Mouse (Mus musculus): ENCODE results near the gene Crtac1. TPM values are rescaled to one million over a fixed set of nuclear protein-coding genes. Genes with fewer than 3 reads are reported as not detected.
A peak's percentile ranks its signal among the peaks of the same experiment; 100 is the strongest.

Crtac1 gene
- total RNA-seq, 2 experiments from 2014 or later, result not detected

DNA sequence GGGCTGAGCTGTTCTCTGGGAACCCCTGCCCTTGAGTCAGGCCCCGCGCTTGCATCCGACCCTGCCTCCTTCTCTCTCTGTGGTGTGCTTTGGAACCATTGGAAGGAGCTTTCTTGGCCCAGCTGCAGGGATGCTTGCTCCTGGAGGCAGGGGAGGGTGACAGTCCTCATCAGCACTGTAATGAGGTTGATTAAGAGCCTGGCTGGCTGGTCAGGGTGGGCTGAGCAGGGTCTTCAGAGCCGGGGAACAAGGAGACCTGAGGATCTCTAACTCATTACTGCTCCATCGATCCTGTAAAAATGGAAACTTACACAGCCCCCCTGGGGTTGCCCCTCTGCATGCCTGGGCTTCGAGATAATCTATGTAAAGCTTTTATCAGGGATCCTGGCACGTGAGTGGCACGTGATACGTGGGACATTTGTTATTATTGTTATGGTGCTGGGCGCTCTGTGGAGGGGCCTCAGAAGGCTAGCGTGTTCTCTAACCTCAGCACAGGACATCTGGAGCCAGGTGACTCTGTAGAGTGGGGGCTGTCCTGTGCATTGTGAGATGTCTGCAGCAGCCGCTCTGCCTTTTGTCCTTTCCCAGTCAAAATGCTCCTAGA, 128.3 kb downstream of the Crtac1 start:
- ATAC-seq (replicated peaks; ENCODE audit: poor library complexity, severe bottlenecking), result no peak

DNA sequence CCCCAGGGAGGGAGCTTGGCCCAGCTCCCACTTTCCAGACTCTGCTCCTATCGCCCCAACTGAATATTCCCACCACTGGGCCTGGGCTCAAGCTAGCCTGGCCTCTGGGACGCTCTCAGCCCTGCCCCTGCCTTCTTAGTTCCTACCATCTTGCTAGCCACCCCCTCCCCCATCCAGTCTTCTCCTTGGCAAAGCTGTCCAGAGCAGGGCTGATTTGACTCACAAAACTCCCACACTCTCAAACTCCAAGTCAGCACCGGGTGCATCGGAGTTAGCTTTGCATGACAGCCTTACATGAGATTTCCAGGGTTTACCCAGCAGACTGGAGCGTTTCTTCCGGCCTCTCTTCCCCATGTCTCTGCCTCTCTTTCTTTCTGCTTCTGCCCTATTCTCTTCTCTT, 138.4 kb downstream of the Crtac1 start:
- no peak for ATAC-seq (replicated peaks; ENCODE audit: poor library complexity, severe bottlenecking)

- no peak for ATAC-seq (replicated peaks; ENCODE audit: poor library complexity, severe bottlenecking)
These were observed 139.5 kb downstream of the Crtac1 start for GRCm38 (mm10) chr19:42292106-42292505.

- no peak for ATAC-seq (replicated peaks; ENCODE audit: poor library complexity, severe bottlenecking)
These were observed 140.5 kb downstream of the Crtac1 start for GRCm38 (mm10) chr19:42290954-42291661.

GRCm38 (mm10) chr19:42288361-42288760, 143.2 kb downstream of the Crtac1 start:
- ATAC-seq (replicated peaks; ENCODE audit: poor library complexity, severe bottlenecking), result no peak

DNA sequence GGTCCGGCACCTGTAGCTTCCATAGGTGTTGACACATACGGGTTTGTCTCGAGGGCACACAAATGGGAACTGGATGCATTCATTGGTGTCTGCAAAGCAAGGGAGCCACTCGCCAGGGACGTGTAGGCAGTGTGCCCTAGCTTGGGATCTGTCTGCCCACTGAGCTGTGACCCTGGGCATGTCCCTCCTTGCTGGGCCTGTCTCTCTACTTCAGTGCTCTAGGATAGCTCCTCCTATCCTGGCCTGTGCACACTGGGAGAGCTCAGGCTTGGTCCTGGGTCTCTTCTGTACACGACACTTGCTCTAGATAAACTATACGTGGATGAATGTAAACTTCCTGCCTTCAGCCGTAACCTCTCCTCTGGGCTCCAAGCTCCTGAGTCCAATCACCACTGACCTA, 147.4 kb downstream of the Crtac1 start:
- ATAC-seq (replicated peaks; ENCODE audit: poor library complexity, severe bottlenecking), result no peak

DNA sequence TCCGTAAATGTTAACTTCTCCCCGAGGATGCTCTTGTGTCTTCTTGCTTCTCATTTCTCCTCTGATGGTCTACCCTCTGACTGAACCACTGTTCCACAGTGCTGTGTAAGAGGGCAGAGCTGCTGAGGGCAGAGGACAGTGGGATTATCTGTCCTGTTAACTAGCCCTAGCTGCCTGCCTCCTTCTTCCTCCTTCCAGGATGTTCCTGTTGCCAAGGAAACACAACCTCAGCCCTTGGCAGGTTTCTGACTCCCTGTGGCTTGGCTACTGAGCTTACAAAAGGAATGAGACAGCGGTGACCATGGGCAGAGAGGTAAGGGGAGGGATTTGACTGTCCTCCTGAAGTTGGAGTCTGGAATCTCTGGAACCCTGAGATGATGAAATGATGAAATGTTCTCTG, 152.0 kb downstream of the Crtac1 start:
- ATAC-seq (replicated peaks; ENCODE audit: poor library complexity, severe bottlenecking), result no peak

GRCm38 (mm10) chr19:42278461-42278860, 153.1 kb downstream of the Crtac1 start:
- ATAC-seq (replicated peaks; ENCODE audit: poor library complexity, severe bottlenecking), result no peak

GRCm38 (mm10) chr19:42277288-42277687, 154.3 kb downstream of the Crtac1 start:
- ATAC-seq (replicated peaks; ENCODE audit: poor library complexity, severe bottlenecking), result peak; percentile 52

DNA sequence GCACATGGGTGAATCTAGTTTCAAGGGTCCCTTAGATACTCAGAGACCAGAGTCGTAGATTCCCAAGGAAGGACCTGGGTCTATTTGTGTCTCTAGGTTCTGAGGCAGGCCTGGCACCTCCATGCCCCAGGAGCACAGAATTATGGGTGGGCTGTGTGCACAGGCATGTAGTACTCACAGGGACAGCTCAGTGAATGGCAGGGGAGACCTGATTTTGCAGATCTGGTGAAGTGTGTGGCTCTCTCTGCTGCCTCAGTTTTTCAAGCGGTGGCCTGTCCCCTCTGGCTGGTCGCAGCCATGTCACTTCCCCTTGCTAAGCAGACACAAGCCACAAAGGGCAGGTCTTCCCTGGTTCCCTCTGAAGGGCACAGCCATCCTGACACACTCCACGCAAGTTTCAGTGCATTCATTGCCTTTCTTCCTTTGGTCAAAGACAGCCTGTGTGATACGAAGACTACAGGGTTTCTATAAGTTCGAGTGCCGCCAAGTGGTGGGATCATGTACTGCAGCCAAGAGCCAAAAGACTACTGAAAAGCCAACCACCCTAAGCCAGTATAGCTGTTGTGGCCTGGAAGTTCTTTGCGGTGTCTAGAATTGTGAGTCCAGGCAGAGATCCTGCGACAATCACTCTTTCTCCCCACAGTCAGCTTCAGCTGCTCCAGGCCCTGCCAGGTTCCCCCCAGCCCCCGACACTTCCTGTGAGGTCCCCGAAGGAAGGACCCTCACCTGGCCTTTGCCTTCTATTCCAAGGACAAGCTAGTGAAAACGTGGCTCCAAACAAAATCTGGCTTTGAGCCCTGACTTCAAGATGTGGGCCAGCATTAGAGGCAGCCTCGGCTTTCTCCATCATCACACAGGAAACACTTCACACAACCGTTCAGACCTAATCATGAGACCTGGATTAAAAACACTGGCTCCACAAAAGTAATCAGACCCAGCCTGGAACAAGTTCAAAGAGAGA, 159.3 kb downstream of the Crtac1 start:
- ATAC-seq (replicated peaks; ENCODE audit: poor library complexity, severe bottlenecking), result peak; percentile 65

DNA sequence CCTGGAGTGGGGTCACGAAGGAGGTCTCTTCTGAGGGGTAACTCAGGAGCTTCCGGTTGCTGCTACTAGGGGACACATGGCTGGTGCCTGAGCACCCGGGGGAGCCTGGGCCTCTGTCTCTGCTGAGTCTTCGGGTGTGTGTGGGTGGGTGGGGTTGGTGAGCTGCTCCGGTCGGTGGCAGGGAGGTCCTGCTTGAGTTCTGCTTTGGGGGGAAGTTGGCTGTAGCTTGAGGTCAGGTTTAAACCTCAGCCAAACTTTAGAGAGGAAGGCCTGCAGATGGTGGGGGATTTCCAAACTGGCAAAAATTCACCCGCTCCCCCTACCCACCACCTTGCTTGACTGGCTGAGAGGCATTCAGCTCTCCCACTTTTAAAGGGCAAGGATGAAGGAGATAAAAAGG, 160.4 kb downstream of the Crtac1 start:
- ATAC-seq (replicated peaks; ENCODE audit: poor library complexity, severe bottlenecking), result peak; percentile 38

GRCm38 (mm10) chr19:42270119-42270518, 161.5 kb downstream of the Crtac1 start:
- no peak for ATAC-seq (replicated peaks; ENCODE audit: poor library complexity, severe bottlenecking)

DNA sequence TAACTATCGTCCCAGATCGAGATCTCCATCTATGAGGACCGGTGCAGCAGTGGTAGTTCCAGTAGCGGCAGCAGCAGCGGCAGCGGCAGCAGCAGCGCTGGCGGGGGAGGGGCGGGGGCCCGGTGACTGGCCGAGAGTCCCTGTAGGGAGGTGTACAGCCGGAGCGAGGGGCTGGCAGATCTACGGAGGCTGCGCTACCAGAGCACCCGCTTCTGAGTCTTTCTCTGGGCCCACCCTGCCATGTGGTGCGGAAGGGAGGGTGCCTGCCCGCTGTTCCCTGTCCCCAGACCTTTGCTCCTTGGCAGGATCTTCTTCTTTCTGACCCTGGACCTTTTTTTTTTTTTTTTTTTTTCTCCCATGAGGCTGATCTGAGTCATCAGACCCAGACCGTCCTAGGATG, 163.2 kb downstream of the Crtac1 start:
- no peak for ATAC-seq (replicated peaks; ENCODE audit: poor library complexity, severe bottlenecking)

DNA sequence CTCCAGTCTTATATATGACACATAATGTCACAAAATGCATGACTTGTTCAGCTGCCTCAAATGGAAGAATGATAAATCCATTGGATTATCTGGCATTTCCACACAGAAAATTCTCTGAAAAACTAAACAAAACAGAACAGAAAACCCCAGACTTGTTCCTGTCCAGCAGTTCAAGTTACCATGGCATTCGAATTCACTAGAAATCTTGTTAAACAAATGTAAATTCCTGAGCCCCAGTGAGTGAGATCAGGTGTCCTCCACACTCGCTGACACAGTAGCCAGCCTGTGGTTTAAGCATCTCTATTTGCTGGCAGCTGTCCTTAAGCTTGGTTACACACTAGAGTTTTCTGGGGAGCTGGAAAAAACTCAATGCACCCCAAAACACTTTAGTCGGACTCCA, 168.1 kb downstream of the Crtac1 start:
- no peak for ATAC-seq (replicated peaks; ENCODE audit: poor library complexity, severe bottlenecking)

GRCm38 (mm10) chr19:42260486-42260885, 171.1 kb downstream of the Crtac1 start:
- no peak for ATAC-seq (replicated peaks; ENCODE audit: poor library complexity, severe bottlenecking)

DNA sequence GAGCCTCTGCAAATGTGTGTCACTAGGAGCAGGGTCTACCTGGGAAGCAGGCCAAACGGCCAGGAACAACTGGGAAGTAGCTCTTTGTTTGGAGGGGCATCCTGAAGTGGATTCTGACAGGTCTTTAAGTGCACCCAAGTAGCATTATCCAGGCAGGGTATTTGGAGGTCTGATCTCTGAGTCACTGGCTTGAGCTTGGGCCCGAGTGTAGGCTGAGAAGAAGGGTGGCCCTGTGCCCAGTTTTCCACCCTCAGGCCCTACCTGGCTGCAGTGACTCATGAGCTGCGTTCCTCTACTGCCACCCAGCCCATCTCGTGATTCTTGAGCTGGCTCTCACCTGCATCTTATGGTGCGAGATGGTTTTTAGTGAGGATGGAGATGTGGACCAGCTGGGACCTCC, 173.0 kb downstream of the Crtac1 start:
- no peak for ATAC-seq (replicated peaks; ENCODE audit: poor library complexity, severe bottlenecking)

DNA sequence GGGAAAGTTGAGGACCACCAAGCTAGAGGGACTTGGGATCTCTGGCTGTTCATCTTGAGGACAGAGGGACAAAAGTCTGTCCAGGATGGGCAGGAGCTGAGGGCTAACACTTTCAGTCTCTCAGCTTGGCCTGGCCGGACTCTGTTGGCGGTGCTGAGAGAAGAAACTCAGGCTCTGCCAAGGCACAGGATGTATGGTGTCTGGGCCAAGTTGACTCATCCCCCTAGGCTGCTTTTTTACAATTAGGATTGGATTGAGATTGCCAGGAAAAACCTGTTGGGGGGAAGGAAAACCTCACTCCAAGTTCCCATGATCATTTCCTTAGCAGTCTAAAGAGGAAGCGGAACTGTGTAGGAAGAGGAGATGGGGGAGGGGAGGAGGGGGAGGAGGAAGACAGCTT, 173.6 kb downstream of the Crtac1 start:
- no peak for ATAC-seq (replicated peaks; ENCODE audit: poor library complexity, severe bottlenecking)

- ATAC-seq (replicated peaks; ENCODE audit: poor library complexity, severe bottlenecking), result no peak
These were observed 174.3 kb downstream of the Crtac1 start for GRCm38 (mm10) chr19:42257241-42257635.

DNA sequence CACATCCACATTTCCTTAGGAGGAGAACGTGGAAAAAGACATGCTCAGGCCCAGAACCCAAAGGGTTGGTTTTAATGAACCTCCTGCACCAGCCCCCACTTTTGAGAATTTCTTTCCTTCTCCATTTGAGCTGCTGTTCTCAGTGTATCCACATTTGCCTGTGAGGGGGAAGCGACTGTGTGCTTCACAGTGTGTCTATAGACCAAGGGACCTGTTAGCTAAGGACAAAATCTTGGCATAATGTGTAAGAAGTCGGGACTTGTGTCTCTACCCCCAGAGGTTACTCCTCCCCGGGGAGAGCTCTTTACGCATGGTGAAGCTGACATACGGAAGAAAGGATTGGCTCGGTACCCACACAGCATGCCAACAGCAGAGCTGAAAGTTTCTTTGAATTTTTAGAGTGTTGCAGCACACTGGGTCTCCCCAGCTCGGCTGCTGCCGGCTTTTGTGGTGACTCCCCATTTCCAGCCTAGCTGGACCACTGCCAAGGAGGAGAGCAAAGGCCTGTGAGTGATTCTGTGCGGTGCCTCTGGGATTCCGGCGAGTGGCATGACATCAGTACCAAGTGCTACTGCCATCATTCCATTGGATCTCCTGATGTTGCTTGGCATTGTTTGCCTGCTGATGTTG, 174.9 kb downstream of the Crtac1 start:
- ATAC-seq (replicated peaks; ENCODE audit: poor library complexity, severe bottlenecking), result no peak

GRCm38 (mm10) chr19:42255784-42256610, 175.6 kb downstream of the Crtac1 start:
- ATAC-seq (replicated peaks; ENCODE audit: poor library complexity, severe bottlenecking), result peak; percentile 98
